ENCODE assay signal across 10 mouse cellular contexts in genomic region chr7:15953307-15954074, GRCm38 (mm10). TPM values are rescaled to one million over a fixed set of nuclear protein-coding genes. Genes with fewer than 3 reads are reported as not detected.
DNase-seq lines count a peak whose midpoint lies in the region; ATAC-seq lines count a peak whose summit lies in the region.
"Had no signal": no experiment of that assay in that cellular context is flagged by ENCODE, and none has a peak within 500 bp of the region (broad histone marks: within the 10 kb centered on the region; RNA-seq: fewer than 3 reads in every experiment).

No protein-coding gene starts in this region.

- H3K27me3 ChIP-seq in kidney, embryonic 14.5 days (ENCODE audit: control insufficient read depth, insufficient read depth, low read length): no peaks in the 10 kb centered on the region
- peaks cover 20% of the 10 kb centered on the region; the same call in 1 of the 2 replicates for H3K27me3 ChIP-seq in liver, embryonic 15.5 days
- H3K27me3 ChIP-seq: hindbrain, embryonic 15.5 days had no signal

- no peak overlapping the region for H3K4me2 ChIP-seq in kidney, embryonic 14.5 days (replicated peaks; ENCODE audit: low read depth, low read length)
- H3K4me2 ChIP-seq in liver, embryonic 15.5 days: no peak overlapping the region
- H3K4me2 ChIP-seq: hindbrain, embryonic 15.5 days had no signal

- H3K27ac ChIP-seq in kidney, embryonic 14.5 days (ENCODE audit: low read depth, low read length): no peak overlapping the region
- peak overlapping the region; percentile 73; the same call in 1 of the 2 replicates for H3K27ac ChIP-seq in liver, embryonic 15.5 days (replicated peaks)
- H3K27ac ChIP-seq: hindbrain, embryonic 15.5 days; midbrain, embryonic 10.5 days had no signal

- no peak for ATAC-seq in kidney, embryonic 14.5 days (ENCODE audit: low FRiP score, low TSS enrichment)
- ATAC-seq in liver, embryonic 15.5 days (ENCODE audit: insufficient read depth): no peak

- no peaks in the 10 kb centered on the region for H3K9me3 ChIP-seq in kidney, embryonic 14.5 days (ENCODE audit: control insufficient read depth, low read length)
- H3K9me3 ChIP-seq in liver, embryonic 15.5 days (replicated peaks): no peaks in the 10 kb centered on the region; the same call in 1 of the 2 replicates
- H3K9me3 ChIP-seq: hindbrain, embryonic 15.5 days had no signal

- peaks cover 3% of the 10 kb centered on the region; the same call in 1 of the 2 replicates for H3K36me3 ChIP-seq in kidney, embryonic 14.5 days (ENCODE audit: control insufficient read depth, insufficient read depth, low read length)
- H3K36me3 ChIP-seq in liver, embryonic 15.5 days (replicated peaks): no peaks in the 10 kb centered on the region
- H3K36me3 ChIP-seq: hindbrain, embryonic 15.5 days had no signal

- 90% methylated on average over 13 of the region's 13 CpGs for WGBS in kidney, embryonic 14.5 days
- 41% methylated on average over 13 of the region's 13 CpGs for WGBS in liver, embryonic 15.5 days (ENCODE audit: insufficient replicate concordance)

- no peak overlapping the region for H3K9ac ChIP-seq in kidney, embryonic 14.5 days (ENCODE audit: low read depth, low read length)
- H3K9ac ChIP-seq in liver, embryonic 15.5 days: no peak overlapping the region
- H3K9ac ChIP-seq: hindbrain, embryonic 15.5 days had no signal

- peak; percentile 41 to 54 for DNase-seq in kidney, postnatal 4 days
- peak; percentile 49 for DNase-seq in CD4-positive helper T cell, adult 2 months (ENCODE audit: low read depth, low spot score)
- peak; percentile 55 for DNase-seq in NIH3T3 (ENCODE audit: low read depth)
- no peak for DNase-seq in thymus, postnatal 0 days (ENCODE audit: low spot score)
- DNase-seq in urinary bladder, postnatal 25 days (ENCODE audit: low spot score): no peak
- DNase-seq: adrenal gland, postnatal 25 days had no signal

- no peak overlapping the region for H3K4me3 ChIP-seq in kidney, embryonic 14.5 days (ENCODE audit: low read length)
- no peak overlapping the region for H3K4me3 ChIP-seq in liver, embryonic 15.5 days (replicated peaks)
- H3K4me3 ChIP-seq: hindbrain, embryonic 15.5 days; midbrain, embryonic 10.5 days had no signal

- H3K4me1 ChIP-seq in kidney, embryonic 14.5 days (ENCODE audit: control insufficient read depth, insufficient read depth, low read length): peaks cover 10% of the 10 kb centered on the region; the same call in 1 of the 2 replicates
- H3K4me1 ChIP-seq in liver, embryonic 15.5 days (replicated peaks): peaks cover 75% of the 10 kb centered on the region

RNA-seq across cellular contexts. Expression of gene Nop53, which starts 7.6 kb away (rescaled TPM):
- 203 and 216 TPM in 2 replicates for polyA plus RNA-seq in kidney, embryonic 14.5 days (2014; fragmentation: Nextera tagmentation; extraction: Ambion mirVana)
- 76.1 and 81.2 TPM in 2 replicates for polyA plus RNA-seq in liver, embryonic 15.5 days (2015; fragmentation: Nextera tagmentation; extraction: Ambion mirVana)
- polyA plus RNA-seq in thymus, postnatal 0 days (2015; fragmentation: Nextera tagmentation; extraction: Ambion mirVana): 273 and 293 TPM in 2 replicates

RNA-seq across cellular contexts. Expression of gene Ehd2, which starts 13.9 kb away (rescaled TPM):
- 17.7 and 22.3 TPM in 2 replicates for polyA plus RNA-seq in kidney, embryonic 14.5 days (2014; fragmentation: Nextera tagmentation; extraction: Ambion mirVana)
- polyA plus RNA-seq in liver, embryonic 15.5 days (2015; fragmentation: Nextera tagmentation; extraction: Ambion mirVana): 4.1 and 4.6 TPM in 2 replicates
- 5.1 and 6.5 TPM in 2 replicates for polyA plus RNA-seq in thymus, postnatal 0 days (2015; fragmentation: Nextera tagmentation; extraction: Ambion mirVana)

RNA-seq across cellular contexts. Expression of gene Selenow, which starts 31.3 kb away (rescaled TPM):
- 811 and 907 TPM in 2 replicates for polyA plus RNA-seq in kidney, embryonic 14.5 days (2014; fragmentation: Nextera tagmentation; extraction: Ambion mirVana)
- polyA plus RNA-seq in liver, embryonic 15.5 days (2015; fragmentation: Nextera tagmentation; extraction: Ambion mirVana): 246 and 279 TPM in 2 replicates
- 550 and 586 TPM in 2 replicates for polyA plus RNA-seq in thymus, postnatal 0 days (2015; fragmentation: Nextera tagmentation; extraction: Ambion mirVana)

Comparison
In these comparisons a context has a peak if more than half of its experiments do, and no peak if none do; other contexts are left out.
1. DNase-seq: peak in kidney, postnatal 4 days (2 of 2), CD4-positive helper T cell, adult 2 months (single experiment) and NIH3T3 (single experiment); none in thymus, postnatal 0 days (single experiment) and urinary bladder, postnatal 25 days (single experiment).